Mouse (Mus musculus): Measurements from ENCODE around the gene Arpc5l.

Gene Arpc5l

GRCm38 (mm10) chr2:39004880-39005435, at the start of gene Arpc5l:
TSS of gene Arpc5l (plus strand) at chr2:39005348.
- DNase-seq (ENCODE audit: low spot score): peak; percentile 97

- DNase-seq (ENCODE audit: low spot score): no peak
These were observed 49.1 kb upstream of the Arpc5l start for GRCm38 (mm10) chr2:38956062-38956461.

GRCm38 (mm10) chr2:38957671-38958223, 47.4 kb upstream of the Arpc5l start:
- no peak for DNase-seq (ENCODE audit: low spot score)

- peak; percentile 79 for DNase-seq (ENCODE audit: low spot score)
These were observed 41.0 kb upstream of the Arpc5l start for GRCm38 (mm10) chr2:38964198-38964597.

GRCm38 (mm10) chr2:38969650-38970049, 35.5 kb upstream of the Arpc5l start:
- DNase-seq (ENCODE audit: low spot score): no peak

- no peak for DNase-seq (ENCODE audit: low spot score)
These were observed 35.1 kb upstream of the Arpc5l start for GRCm38 (mm10) chr2:38970057-38970456.

GRCm38 (mm10) chr2:38973223-38973622, 31.9 kb upstream of the Arpc5l start:
- no peak for DNase-seq (ENCODE audit: low spot score)

- DNase-seq (ENCODE audit: low spot score): no peak
These were observed 31.4 kb upstream of the Arpc5l start for GRCm38 (mm10) chr2:38973701-38974100.

- no peak for DNase-seq (ENCODE audit: low spot score)
These were observed 31.0 kb upstream of the Arpc5l start for GRCm38 (mm10) chr2:38974171-38974570.

GRCm38 (mm10) chr2:38975181-38975580, 30.0 kb upstream of the Arpc5l start:
- DNase-seq (ENCODE audit: low spot score): no peak

- no peak for DNase-seq (ENCODE audit: low spot score)
These were observed 29.0 kb upstream of the Arpc5l start for GRCm38 (mm10) chr2:38975941-38976805.

GRCm38 (mm10) chr2:38977837-38978236, 27.3 kb upstream of the Arpc5l start:
- DNase-seq (ENCODE audit: low spot score): no peak

GRCm38 (mm10) chr2:38983456-38983855, 21.7 kb upstream of the Arpc5l start:
- DNase-seq (ENCODE audit: low spot score): no peak

GRCm38 (mm10) chr2:38986580-38986979, 18.6 kb upstream of the Arpc5l start:
- DNase-seq (ENCODE audit: low spot score): no peak

GRCm38 (mm10) chr2:38987371-38987770, 17.8 kb upstream of the Arpc5l start:
- DNase-seq (ENCODE audit: low spot score): no peak

GRCm38 (mm10) chr2:38987803-38988510, 17.2 kb upstream of the Arpc5l start:
- no peak for DNase-seq (ENCODE audit: low spot score)

- DNase-seq (ENCODE audit: low spot score): no peak
These were observed 16.2 kb upstream of the Arpc5l start for GRCm38 (mm10) chr2:38988929-38989328.

GRCm38 (mm10) chr2:38992004-38992403, 13.1 kb upstream of the Arpc5l start:
- DNase-seq (ENCODE audit: low spot score): no peak

GRCm38 (mm10) chr2:38992452-38992851, 12.7 kb upstream of the Arpc5l start:
- no peak for DNase-seq (ENCODE audit: low spot score)

GRCm38 (mm10) chr2:38997386-38998374, 7.5 kb upstream of the Arpc5l start, which contains the start of gene Wdr38:
TSS of gene Wdr38 (plus strand) at chr2:38997476.
- peak; percentile 91 for DNase-seq (ENCODE audit: low spot score)

GRCm38 (mm10) chr2:38999381-38999780, 5.8 kb upstream of the Arpc5l start:
- no peak for DNase-seq (ENCODE audit: low spot score)
